Mouse (Mus musculus) hematopoietic stem cell, adult 5-6 weeks (primary cell): ENCODE results near the gene Bfar. TPM values are rescaled to one million over a fixed set of nuclear protein-coding genes. Genes with fewer than 3 reads are reported as not detected.
"Not testable (repeated sequence)": the region's sequence is repeated elsewhere in the genome, so short reads cannot be mapped to it uniquely, and the experiment has no call there.

Source experiments
- ATAC-seq, 2 experiments: fragments of 125-278 bp in 1 of 2; replicated peaks in 1 of 2; 2 replicates each; pipeline ENCODE4 v1.8.0; 2016 to 2017; ENCODE audit warnings: inconsistent platforms in 2 of 2, mild to moderate bottlenecking in 2 of 2, moderate number of reproducible peaks in 2 of 2, low read depth in 1 of 2, moderate TSS enrichment in 1 of 2; ENCODE audit not compliant: low FRiP score in 2 of 2, poor library complexity in 2 of 2, severe bottlenecking in 2 of 2, insufficient read depth in 1 of 2, low TSS enrichment in 1 of 2
- total RNA-seq: library from RNA; stranded (forward); fragments of 172-1452, 232-1000 nt; gene quantifications from 2 replicates; pipeline ENCODE4 v1.2.3, GENCODE M21; 2017

Gene Bfar
- total RNA-seq: 69.7 and 83.0 TPM in 2 replicates

DNA sequence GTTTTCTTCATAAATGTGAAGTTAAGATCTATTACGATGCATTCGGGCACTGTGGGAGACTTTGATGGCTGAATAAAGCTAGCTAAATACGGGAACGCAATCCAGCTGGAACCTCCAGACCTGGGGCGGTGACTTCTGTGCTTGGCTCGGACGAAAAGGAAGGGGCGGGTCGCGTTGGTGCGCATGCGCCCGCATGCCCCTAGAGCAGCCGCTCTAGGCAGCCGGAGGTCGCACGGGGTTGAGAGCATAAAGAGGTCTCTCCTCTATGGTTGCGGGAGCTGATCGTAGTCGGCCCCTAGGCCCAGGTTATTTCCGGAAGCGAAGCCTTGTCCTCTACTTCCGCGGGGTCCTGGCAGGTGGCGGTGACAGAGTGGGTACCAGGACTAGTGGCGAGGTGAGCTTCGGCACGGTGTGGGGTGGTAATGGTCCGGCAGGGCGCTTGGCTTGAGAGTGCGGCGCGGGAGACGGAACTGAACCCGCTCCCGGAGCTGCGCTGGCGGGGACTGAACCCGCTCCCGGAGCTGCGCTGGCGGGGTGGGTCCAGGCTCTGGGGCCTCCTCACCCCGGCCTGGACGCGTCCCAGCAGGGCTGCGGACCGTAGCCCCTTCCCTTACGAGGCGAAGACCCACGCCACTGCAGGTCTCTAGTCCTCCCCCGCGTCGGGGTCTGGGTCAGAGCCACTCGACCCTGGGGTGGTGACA lies at the start of gene Bfar, which contains the start of gene 3110001I22Rik:
Bfar (plus strand) TSS at position 174 of the 701 bp plus-strand sequence.
3110001I22Rik (plus strand) TSS at position 245 of the 701 bp plus-strand sequence.
- peak; percentile 73 to 74 for ATAC-seq

DNA sequence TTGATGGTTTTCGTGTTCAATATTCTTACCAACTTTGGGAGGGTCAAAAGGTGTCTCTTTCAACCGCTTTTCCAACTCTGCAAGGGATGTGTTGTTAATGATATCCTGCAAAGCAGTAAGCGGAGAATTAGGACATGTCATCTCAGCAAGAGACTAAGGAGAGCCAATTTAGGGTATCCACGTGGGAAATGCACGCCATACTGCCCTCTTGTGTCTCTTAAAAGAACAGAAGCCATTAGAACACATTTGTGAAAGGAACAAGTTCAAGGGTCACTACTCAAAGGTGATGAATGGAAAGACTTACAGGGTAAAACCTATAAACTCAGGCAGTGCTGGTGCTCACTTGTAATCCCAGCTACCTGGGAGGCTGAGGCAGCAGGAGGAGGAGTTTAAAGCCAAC lies 43.3 kb upstream of the Bfar start:
- ATAC-seq: no peak

- not testable (repeated sequence) for ATAC-seq
These were observed 33.5 kb upstream of the Bfar start for GRCm38 (mm10) chr16:13638198-13638597.

DNA sequence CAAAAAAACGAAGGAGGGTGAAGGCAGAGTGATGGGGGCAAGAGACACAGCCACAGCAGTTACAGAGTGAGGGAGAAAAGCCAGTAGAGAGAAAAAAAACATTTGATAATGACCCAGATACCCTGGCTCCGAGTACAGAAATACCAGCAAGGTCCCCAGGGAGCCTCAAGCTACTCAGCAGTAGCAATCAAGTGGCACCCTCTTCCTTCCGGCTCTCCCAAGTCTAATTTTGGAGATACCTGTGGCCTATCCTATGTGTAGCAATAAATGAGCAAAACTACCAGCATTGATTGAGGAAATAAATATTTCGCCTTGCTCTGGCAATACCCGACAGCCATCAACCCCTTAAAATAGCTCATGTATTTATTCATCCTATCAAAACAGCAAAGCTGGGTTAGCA lies 32.1 kb upstream of the Bfar start:
- no peak for ATAC-seq

GRCm38 (mm10) chr16:13640064-13640463 lies 31.6 kb upstream of the Bfar start:
- no peak for ATAC-seq

- peak in 1 of 2 experiments; percentile 42; a peak in 1 of 4 replicates for ATAC-seq
These were observed 27.2 kb upstream of the Bfar start for GRCm38 (mm10) chr16:13644474-13644873.

DNA sequence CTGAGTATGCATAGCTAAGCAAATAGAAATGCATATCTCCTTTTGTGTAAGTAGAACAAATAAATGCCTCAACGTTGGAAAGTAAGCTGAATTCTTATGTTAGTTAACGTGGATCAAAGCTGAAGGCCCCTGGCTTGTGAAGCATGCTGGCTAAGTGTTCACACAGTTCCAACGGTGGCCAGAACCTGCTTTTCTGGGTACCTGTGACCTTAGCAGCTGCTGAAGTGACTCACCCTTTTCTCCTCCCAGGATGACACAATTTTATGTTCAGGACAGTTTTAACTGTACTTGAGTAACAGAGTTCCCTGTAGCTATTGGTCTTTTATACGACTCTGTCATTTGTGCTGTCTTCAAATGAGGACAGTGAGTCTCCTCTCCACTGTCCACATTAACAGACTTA lies 25.7 kb upstream of the Bfar start:
- no peak for ATAC-seq

DNA sequence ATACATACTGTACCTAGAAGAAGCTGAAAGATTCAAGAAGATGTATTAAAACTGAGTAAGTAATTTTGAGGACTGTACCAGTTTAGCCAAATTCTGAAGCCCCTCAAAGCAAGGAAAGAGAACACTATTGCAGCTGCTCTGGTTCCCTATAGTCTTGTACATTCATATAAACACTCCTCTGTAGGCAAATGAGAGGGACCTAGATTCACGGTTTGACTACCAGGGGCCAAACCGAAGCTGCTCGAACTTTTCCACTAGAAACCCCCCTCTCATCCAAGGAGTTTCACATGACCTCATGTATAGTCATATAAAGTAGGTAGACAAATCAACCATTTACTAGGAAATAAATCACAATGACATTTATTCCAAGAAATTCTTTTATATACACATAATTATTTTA lies 12.8 kb upstream of the Bfar start:
- no peak for ATAC-seq

DNA sequence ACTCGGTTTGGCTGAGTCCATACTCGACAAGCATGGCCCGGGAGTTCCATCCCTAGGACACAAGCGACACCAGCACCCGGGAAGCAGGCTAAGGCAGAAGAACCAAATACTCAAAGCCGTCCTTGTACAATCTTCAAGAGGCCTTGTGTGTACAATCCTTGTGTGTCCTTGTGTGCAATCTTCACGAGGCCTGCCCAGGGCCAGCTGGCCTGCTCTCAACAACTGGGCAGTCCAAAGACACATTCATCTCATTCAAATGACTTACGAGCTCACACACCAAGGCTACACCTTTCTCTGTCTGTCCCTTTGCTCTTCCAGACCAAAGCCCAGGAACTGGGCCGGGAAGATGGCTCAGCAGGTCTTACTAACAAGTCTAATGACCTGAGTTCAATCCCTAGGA lies 10.9 kb upstream of the Bfar start:
- no peak for ATAC-seq

GRCm38 (mm10) chr16:13667878-13668343 lies 3.7 kb upstream of the Bfar start, which contains the start of gene Parn:
Gene Parn (minus strand): TSS chr16:13668170.
- ATAC-seq: peak; percentile 78 to 80

DNA sequence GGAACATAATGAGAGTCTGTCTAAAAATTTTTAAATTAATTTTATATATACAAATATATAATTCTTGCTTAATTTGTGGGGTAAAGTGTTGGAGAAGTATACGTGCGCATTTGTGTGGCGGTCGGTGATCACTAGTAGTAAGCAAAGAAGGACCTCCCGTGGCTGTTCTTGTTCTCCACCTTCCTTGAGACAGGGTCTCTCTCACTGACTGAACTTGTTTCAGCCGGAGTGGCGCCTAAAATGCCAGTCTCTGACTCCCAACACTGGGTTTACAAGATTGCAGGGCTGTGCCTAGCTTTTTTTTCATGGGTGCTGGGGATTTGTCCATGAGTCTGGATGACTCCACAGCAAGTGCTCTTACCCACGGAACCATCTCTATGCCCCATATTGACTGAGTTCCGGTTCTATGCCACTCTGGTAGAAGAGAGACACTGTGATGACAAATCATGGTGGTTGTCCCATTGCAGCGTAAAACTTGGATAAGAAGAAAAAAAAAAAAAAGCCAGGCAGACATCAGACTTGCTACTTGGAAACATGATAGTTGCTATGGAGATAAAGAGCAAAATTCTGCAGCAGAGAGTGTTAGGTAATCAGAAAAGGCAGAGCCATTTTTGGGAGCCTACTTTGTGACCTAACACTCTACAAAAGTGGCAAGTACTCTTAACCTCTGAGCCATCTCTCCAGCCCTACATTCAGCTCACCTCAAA lies 3.1 kb upstream of the Bfar start:
- no peak for ATAC-seq

DNA sequence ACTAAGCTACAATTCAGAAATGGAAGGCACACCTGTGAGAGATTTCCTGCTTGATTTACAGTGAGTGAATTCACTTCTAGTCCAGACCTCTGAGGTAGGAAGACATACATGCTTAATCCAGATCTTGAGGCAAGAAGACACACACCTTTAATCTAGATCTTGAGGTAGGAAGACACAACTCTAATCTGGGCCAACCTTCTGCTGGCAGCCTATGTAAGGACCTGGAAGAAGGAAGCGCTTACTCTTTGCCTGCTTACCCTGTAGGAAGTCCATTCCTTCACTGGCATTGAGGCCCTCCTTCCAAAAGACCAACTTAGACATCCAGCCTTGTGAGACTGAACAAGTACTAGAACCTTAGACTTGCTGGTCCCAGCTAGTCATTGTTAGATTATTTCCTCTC lies 2.4 kb upstream of the Bfar start:
- no peak for ATAC-seq

GRCm38 (mm10) chr16:13670896-13671295 lies 762 bp upstream of the Bfar start:
- not testable (repeated sequence) for ATAC-seq

- ATAC-seq: peak; percentile 75 to 77
These were observed 784 bp downstream of the Bfar start for GRCm38 (mm10) chr16:13672386-13672898.

DNA sequence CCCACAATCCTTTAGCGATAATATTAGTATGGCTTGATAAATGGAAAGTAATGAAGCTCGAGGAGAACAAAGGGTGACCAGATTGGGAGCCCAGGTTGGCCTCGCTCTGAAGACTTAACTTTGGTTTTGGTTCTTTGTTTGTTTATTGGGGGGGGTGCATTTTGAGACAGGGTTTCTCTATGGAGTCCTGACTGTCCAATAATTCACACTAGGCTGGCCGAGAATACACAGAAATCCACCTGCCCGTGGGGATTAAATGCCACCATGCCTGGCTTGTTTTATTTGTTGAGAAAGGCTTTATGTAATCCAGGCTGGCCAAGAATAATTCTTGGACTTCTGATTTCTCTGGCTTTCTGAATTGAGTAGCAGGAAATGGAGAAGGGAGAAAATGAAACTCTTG lies 1.5 kb downstream of the Bfar start:
- no peak for ATAC-seq

DNA sequence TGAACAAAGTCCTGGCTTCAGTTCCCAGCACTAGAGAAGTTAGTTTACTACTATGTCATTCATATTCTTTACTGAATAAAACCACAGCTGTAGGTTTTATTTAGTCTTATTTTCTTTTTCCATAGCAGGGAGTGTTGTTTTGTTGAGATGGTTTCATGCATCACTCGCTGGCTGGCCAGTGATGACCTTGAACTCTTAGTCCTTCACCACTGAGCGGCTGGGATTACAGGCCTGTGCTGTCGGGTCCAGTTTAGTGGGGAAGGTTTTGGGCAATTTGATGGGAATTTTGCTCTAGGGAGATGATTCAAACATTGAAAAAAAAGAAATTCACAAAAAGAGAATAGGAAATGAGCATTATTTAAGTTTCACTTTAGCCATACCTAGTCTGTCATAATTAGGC lies 2.9 kb downstream of the Bfar start:
- ATAC-seq: no peak

GRCm38 (mm10) chr16:13678601-13679319 lies 7.1 kb downstream of the Bfar start:
- no peak for ATAC-seq

DNA sequence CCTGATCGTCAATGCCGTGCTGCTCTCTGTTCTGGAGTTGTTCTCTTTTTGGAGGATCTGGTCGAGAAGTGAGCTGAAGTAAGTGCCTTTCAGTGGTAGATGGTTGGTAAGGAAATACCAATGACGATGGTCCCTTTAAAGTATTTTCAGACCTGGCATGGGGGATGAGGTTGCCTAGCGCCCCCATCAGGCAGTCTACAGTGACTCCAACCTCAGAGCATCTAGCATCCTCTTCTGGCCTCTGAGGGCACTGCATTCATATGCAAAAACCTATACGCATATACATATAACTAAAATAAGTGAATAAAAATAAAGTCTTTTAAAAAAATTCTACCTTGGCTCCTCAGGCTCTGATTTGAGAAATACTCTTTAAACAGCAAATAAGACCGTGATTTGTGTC lies 27.3 kb downstream of the Bfar start:
- ATAC-seq: no peak
